Mouse (Mus musculus) kidney, embryonic 14.5 days (tissue): Measurements from ENCODE around the gene Zfp688. TPM values are rescaled to one million over a fixed set of nuclear protein-coding genes. Genes with fewer than 3 reads are reported as not detected.
"Not testable (repeated sequence)": the region's sequence is repeated elsewhere in the genome, so short reads cannot be mapped to it uniquely, and the experiment has no call there.

Experiments
- ATAC-seq: fragments of 200-750 bp; cut with Nextera tagmentation; 2 replicates; pipeline ENCODE4 v1.8.0; 2017; ENCODE audit warnings: moderate number of reproducible peaks, mild to moderate bottlenecking, moderate TSS enrichment, moderate library complexity; ENCODE audit not compliant: low FRiP score, low TSS enrichment
- H3K27ac ChIP-seq: fragments of 300-500 bp; sonication (generic); 2 replicates; pipeline ENCODE4 v1.5.1; 2014; ENCODE audit warnings: low read depth, mild to moderate bottlenecking, low read length, moderate library complexity, mixed read lengths
- H3K27me3 ChIP-seq: fragments of 300-500 bp; sonication (generic); 2 replicates; pipeline ENCODE4 v1.6.1; 2014; ENCODE audit warnings: mild to moderate bottlenecking, low read length; ENCODE audit not compliant: control insufficient read depth, insufficient read depth
- H3K36me3 ChIP-seq: fragments of 300-500 bp; sonication (generic); 2 replicates; pipeline ENCODE4 v1.6.1; 2014; ENCODE audit warnings: low read length, mixed read lengths; ENCODE audit not compliant: control insufficient read depth, insufficient read depth
- H3K4me1 ChIP-seq: fragments of 300-500 bp; sonication (generic); 2 replicates; pipeline ENCODE4 v1.6.1; 2014; ENCODE audit warnings: low read length, mixed read lengths; ENCODE audit not compliant: control insufficient read depth, insufficient read depth
- H3K4me2 ChIP-seq: fragments of 300-500 bp; sonication (generic); replicated peaks from 2 replicates; pipeline ENCODE4 v1.6.1; 2014; ENCODE audit warnings: low read depth, mild to moderate bottlenecking, low read length
- H3K4me3 ChIP-seq: fragments of 300-500 bp; sonication (generic); 2 replicates; pipeline ENCODE4 v1.5.1; 2014; ENCODE audit warnings: mild to moderate bottlenecking, low read length
- H3K9ac ChIP-seq: fragments of 300-500 bp; sonication (generic); 2 replicates; pipeline ENCODE4 v1.6.1; 2014; ENCODE audit warnings: low read depth, mild to moderate bottlenecking, low read length, moderate library complexity
- H3K9me3 ChIP-seq: fragments of 300-500 bp; sonication (generic); 2 replicates; pipeline ENCODE4 v1.6.1; 2016; ENCODE audit warnings: low read length; ENCODE audit not compliant: control insufficient read depth
- WGBS: fragments of 180-500 bp; shearing (Covaris S2); extraction: QIAGEN DNeasy Blood & Tissue Kit; methylation state at CpG from one replicate; pipeline ENCODE4 v1.1.7; 2014; 5-methylcytosine and 5-hydroxymethylcytosine counted together
- polyA plus RNA-seq: library from polyadenylated mRNA; unstranded; fragments of >200 nt; fragmentation: Nextera tagmentation; extraction: Ambion mirVana; gene quantifications from 2 replicates; pipeline ENCODE4 v1.2.1, GENCODE M21; 2014

Zfp688 gene
- polyA plus RNA-seq, 1 experiment from 2014 or later = 27.6 TPM

- Histone ChIP-seq H3K27me3 (peaks cover 9% of the 10 kb centered on the region; the same call in 1 of the 2 replicates), H3K36me3 (no peaks in the 10 kb centered on the region), H3K27ac (no peak overlapping the region), H3K9me3 (no peaks in the 10 kb centered on the region), H3K4me3 (no peak overlapping the region), H3K4me2 (no peak overlapping the region), H3K4me1 (peaks cover 7% of the 10 kb centered on the region; the same call in 1 of the 2 replicates), H3K9ac (no peak overlapping the region)
- no peak for ATAC-seq
- WGBS = 84% methylated on average over 2 of the region's 2 CpGs
Measured at GRCm38 (mm10) chr7:127425911-127426310, 4.0 kb upstream of the Zfp688 start.

DNA sequence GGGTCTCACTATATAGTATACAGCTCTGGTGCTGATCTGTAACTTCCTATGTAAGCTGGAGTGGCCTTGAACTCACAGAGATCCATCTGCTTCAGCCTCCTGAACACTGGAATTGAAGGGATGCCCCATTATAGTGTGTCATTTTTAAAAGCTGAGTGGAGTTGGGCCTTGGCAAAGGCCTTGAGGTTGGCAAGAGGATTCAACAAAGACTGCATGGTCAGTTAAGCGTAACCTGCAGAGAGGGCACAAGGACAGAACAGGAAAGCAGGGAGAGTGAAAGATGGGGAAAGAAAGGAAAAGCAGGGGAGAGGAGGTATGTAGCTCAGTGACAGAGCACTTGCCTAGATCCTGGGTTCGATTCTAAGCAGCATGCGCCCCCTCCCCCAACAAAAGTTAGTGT, 3.4 kb upstream of the Zfp688 start:
- WGBS = 90% methylated on average over 3 of the region's 3 CpGs
- Histone ChIP-seq H3K36me3 (no peaks in the 10 kb centered on the region), H3K4me3 (no peak overlapping the region), H3K27me3 (peaks cover 9% of the 10 kb centered on the region; the same call in 1 of the 2 replicates), H3K9ac (no peak overlapping the region), H3K4me1 (peaks cover 8% of the 10 kb centered on the region; the same call in 1 of the 2 replicates), H3K9me3 (no peaks in the 10 kb centered on the region), H3K4me2 (no peak overlapping the region), H3K27ac (no peak overlapping the region)
- ATAC-seq = no peak

DNA sequence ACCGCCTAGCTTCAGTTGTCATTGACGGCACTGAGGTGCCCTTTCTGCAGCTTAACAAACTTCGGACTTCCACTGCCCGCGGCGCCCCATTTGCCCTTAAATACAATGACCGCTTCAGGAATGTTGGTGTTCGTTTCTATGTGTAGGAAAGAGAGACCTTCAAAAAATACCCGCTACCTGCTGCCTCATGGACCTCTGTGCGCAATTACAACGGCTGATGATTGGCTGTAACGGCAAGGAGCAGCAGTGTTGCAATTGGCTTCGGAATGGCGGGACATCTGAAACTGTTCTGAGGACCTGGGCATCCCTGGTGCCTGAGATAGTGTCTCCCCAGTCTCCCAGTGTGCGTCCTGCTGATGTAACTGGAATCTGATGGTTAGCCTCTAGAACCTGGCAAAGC, 379 bp upstream of the Zfp688 start:
- WGBS = 1% methylated on average over 15 of the region's 15 CpGs
- peak; percentile 25; the same call in 1 of the 2 replicates for ATAC-seq
- Histone ChIP-seq H3K27ac (no peak overlapping the region), H3K36me3 (peaks cover 9% of the 10 kb centered on the region; the same call in 1 of the 2 replicates), H3K9me3 (no peaks in the 10 kb centered on the region), H3K9ac (peak overlapping the region; percentile 87; the same call in 1 of the 2 replicates), H3K27me3 (peaks cover 9% of the 10 kb centered on the region; the same call in 1 of the 2 replicates), H3K4me3 (peak overlapping the region; percentile 82), H3K4me1 (peaks cover 8% of the 10 kb centered on the region; the same call in 1 of the 2 replicates), H3K4me2 (peak overlapping the region; percentile 74)

- H3K9me3 ChIP-seq = no peaks in the 10 kb centered on the region
- no peak overlapping the region for H3K9ac ChIP-seq
- no peak for ATAC-seq
- H3K4me1 ChIP-seq = no peaks in the 10 kb centered on the region
- no peaks in the 10 kb centered on the region for H3K36me3 ChIP-seq
- H3K4me2 ChIP-seq = no peak overlapping the region
- no peaks in the 10 kb centered on the region for H3K27me3 ChIP-seq
- no peak overlapping the region for H3K4me3 ChIP-seq
- H3K27ac ChIP-seq = no peak overlapping the region
- WGBS = 84% methylated on average over 2 of the region's 2 CpGs
Measured at GRCm38 (mm10) chr7:127411418-127411817, 10.4 kb downstream of the Zfp688 start.

DNA sequence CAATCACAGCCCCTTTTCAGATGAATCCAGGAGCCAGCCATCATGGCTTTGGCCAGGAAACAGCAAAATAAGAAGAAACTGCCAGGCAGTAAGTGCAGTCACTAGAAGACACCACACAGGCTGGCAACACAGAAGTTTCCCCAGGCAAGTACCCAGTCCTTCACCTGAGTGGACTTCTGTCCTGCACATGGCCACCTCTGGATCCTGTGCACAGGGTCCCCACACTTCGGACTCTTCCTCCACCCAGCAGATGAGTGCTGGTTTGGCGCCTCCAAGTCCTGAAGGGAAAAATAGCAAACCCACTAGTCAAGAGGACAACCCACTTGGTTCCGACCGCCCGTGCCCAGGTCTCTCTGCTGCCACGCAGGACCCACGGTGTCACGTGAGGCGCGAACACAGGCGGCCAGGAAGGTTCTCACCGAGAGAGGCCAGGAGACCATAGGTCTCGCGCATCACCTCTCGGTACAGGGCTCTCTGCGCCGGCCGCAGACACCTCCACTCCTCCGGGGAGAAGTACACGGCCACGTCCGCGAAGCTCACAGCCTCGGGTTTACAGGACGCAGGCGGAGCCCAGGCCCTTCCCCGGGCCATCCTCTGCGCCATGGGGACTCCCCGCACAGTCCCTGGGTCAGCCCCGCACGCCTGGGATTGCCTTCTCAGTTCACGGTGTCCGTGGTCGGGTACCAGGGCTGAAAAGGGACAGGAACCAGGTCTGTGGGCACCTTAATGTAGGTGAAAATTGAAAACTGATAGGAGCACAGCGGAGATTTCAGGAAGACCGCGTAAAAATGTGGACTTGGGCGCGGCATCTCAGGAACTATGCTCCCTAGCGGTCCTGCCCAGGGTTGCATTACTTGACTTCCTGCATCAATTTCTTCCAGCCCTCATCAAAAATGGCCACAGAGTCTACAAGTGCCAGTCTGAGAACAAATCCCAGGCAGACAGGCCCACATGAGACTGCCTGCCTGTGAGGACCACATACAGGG, 15.6 kb downstream of the Zfp688 start, which contains the start of gene Zfp764:
Zfp764 (minus strand) TSS at position 821 of the 986 bp plus-strand sequence.
- H3K4me3 ChIP-seq = peak within 1 kb of the TSS; percentile 57

GRCm38 (mm10) chr7:127404101-127404500, 17.8 kb downstream of the Zfp688 start:
- H3K27ac ChIP-seq = not testable (repeated sequence)
- 83% methylated on average over 6 of the region's 6 CpGs for whole genome bisulfite sequencing

More for the DNA sequence above, 15.6 kb downstream of the Zfp688 start, which contains the start of gene Zfp764:
- 5% methylated on average over 40 of the region's 40 CpGs for WGBS
- H3K4me1 ChIP-seq, H3K9me3 ChIP-seq, H3K27me3 ChIP-seq, H3K36me3 ChIP-seq: not testable (repeated sequence)
- peak within 1 kb of the TSS; percentile 86 for H3K4me2 ChIP-seq
- H3K27ac ChIP-seq = peak within 1 kb of the TSS; percentile 59; the same call in 1 of the 2 replicates
- H3K9ac ChIP-seq = peak within 1 kb of the TSS; percentile 74
- peak; percentile 89 for ATAC-seq

DNA sequence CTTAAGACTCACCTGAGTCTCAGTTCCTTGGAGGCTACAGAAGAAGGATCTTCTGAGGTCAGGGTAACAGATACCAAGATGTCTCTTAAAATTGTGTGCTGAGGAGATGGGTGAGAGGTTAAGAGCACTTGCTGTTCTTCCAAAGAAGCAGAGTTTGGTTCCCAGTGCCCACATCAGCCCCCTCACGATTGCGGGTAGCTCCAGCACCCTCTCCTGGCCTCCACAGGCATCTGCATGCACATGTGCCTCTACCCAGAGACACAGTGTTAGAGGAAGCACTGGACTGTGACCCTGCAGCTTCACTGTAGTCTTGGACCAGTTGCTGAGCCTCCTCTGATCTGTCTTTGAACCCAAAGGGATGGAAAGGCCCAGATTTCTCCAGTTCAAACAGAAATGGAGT, 18.9 kb downstream of the Zfp688 start:
- Histone ChIP-seq H3K9ac (no peak overlapping the region), H3K27ac (no peak overlapping the region), H3K9me3 (no peaks in the 10 kb centered on the region), H3K36me3 (no peaks in the 10 kb centered on the region), H3K4me3 (no peak overlapping the region), H3K27me3 (no peaks in the 10 kb centered on the region), H3K4me2 (no peak overlapping the region), H3K4me1 (no peaks in the 10 kb centered on the region)
- no peak for ATAC-seq
- WGBS = 39% methylated on average over 2 of the region's 2 CpGs

More at GRCm38 (mm10) chr7:127404101-127404500, 17.8 kb downstream of the Zfp688 start:
- ATAC-seq, H3K4me1 ChIP-seq, H3K36me3 ChIP-seq, H3K4me3 ChIP-seq, H3K27me3 ChIP-seq, H3K4me2 ChIP-seq, H3K9me3 ChIP-seq, H3K9ac ChIP-seq: not testable (repeated sequence)

- H3K4me1 ChIP-seq = no peaks in the 10 kb centered on the region
- H3K9me3 ChIP-seq = no peaks in the 10 kb centered on the region
- H3K9ac ChIP-seq = no peak overlapping the region
- no peak overlapping the region for H3K27ac ChIP-seq
- no peak overlapping the region for H3K4me3 ChIP-seq
- 58% methylated on average over 3 of the region's 3 CpGs for WGBS
- no peak for ATAC-seq
- H3K36me3 ChIP-seq = no peaks in the 10 kb centered on the region
- no peaks in the 10 kb centered on the region for H3K27me3 ChIP-seq
- H3K4me2 ChIP-seq = no peak overlapping the region
Measured at GRCm38 (mm10) chr7:127400355-127400754, 21.5 kb downstream of the Zfp688 start.

- Histone ChIP-seq H3K27ac (peak overlapping the region; percentile 30), H3K27me3 (no peaks in the 10 kb centered on the region), H3K9ac (peak overlapping the region; percentile 57; the same call in 1 of the 2 replicates), H3K36me3 (peaks cover 5% of the 10 kb centered on the region), H3K4me1 (peaks cover 9% of the 10 kb centered on the region; the same call in 1 of the 2 replicates), H3K4me3 (peak overlapping the region; percentile 75), H3K4me2 (peak overlapping the region; percentile 85), H3K9me3 (no peaks in the 10 kb centered on the region)
- ATAC-seq = peak; percentile 8; the same call in 1 of the 2 replicates
- 18% methylated on average over 7 of the region's 7 CpGs for WGBS
Measured at GRCm38 (mm10) chr7:127393944-127394333, 27.9 kb downstream of the Zfp688 start.
